Comparison of ENCODE assay signal across 9 mouse cellular contexts in genomic region chr1:36323746-36324448, GRCm38 (mm10). TPM values are rescaled to one million over a fixed set of nuclear protein-coding genes. Genes with fewer than 3 reads are reported as not detected.
DNase-seq lines count a peak whose midpoint lies in the region; ATAC-seq and TF ChIP-seq lines count a peak whose summit lies in the region.
"Had no signal": no experiment of that assay in that cellular context is flagged by ENCODE, and none has a peak within 500 bp of the region (broad histone marks: within the 10 kb centered on the region; RNA-seq: fewer than 3 reads in every experiment).

No protein-coding gene starts in this region.

- 0 out of 2 replicates have a peak, but pooled peaks have one; percentile 50 for ATAC-seq in cerebellum, adult (ENCODE audit: insufficient number of reproducible peaks, low FRiP score, low TSS enrichment)
- no peak for ATAC-seq in liver, embryonic 14.5 days (ENCODE audit: insufficient read depth)

- no peaks in the 10 kb centered on the region for H3K36me3 ChIP-seq in liver, embryonic 14.5 days (replicated peaks; ENCODE audit: control insufficient read depth, insufficient read depth, low read depth)
- H3K36me3 ChIP-seq: liver, embryonic 13.5 days had no signal

- no peaks in the 10 kb centered on the region for H3K27me3 ChIP-seq in liver, embryonic 14.5 days (ENCODE audit: control insufficient read depth, insufficient read depth, low read length)
- H3K27me3 ChIP-seq: liver, embryonic 13.5 days had no signal

- no peak for TF ChIP-seq EP300 in liver, embryonic 14.5 days (IDR thresholded peaks at IDR 0.05; ENCODE audit: low read depth)

- WGBS in liver, embryonic 14.5 days (ENCODE audit: insufficient replicate concordance) = 38% methylated on average over 8 of the region's 8 CpGs

- H3K9me3 ChIP-seq in liver, embryonic 14.5 days (ENCODE audit: control insufficient read depth, low read length) = no peaks in the 10 kb centered on the region
- H3K9me3 ChIP-seq: liver, embryonic 13.5 days had no signal

- H3K4me2 ChIP-seq in liver, embryonic 14.5 days (ENCODE audit: low read depth) = no peak overlapping the region
- H3K4me2 ChIP-seq: liver, embryonic 13.5 days had no signal

- no peaks in the 10 kb centered on the region for H3K4me1 ChIP-seq in liver, embryonic 14.5 days (replicated peaks; ENCODE audit: control insufficient read depth in 2 of 2, insufficient read depth in 2 of 2, low read length in 1 of 2)
- H3K4me1 ChIP-seq: liver, embryonic 13.5 days had no signal

- TF ChIP-seq CTCF in liver, embryonic 14.5 days (IDR thresholded peaks at IDR 0.05; ENCODE audit: low read depth) = peak; percentile 68

- H3K27ac ChIP-seq in liver, embryonic 14.5 days = no peak overlapping the region
- H3K27ac ChIP-seq: liver, embryonic 13.5 days had no signal

- no peak overlapping the region for H3K9ac ChIP-seq in liver, embryonic 14.5 days (replicated peaks)
- H3K9ac ChIP-seq: liver, embryonic 13.5 days had no signal

- no peak for DNase-seq in cerebellum, adult 9-11 months
- peak; percentile 86 for DNase-seq in 416B (ENCODE audit: low read depth)
- peak; percentile 32 for DNase-seq in brain, embryonic 18.5 days (ENCODE audit: low read depth, low spot score)
- peak; percentile 46 for DNase-seq in forelimb bud, embryonic 11.5 days (ENCODE audit: low read depth, low spot score)
- DNase-seq in kidney, adult 18-20 months = peak; percentile 49
- DNase-seq in liver, embryonic 14.5 days (ENCODE audit: low read depth in 3 of 3, low spot score in 3 of 3) = peak in 1 of 3 experiments; percentile 24
- peak; percentile 76 for DNase-seq in retina, embryonic 14.5 days (ENCODE audit: low spot score)
- DNase-seq: liver, embryonic 13.5 days had no signal

- no peak overlapping the region for H3K4me3 ChIP-seq in liver, embryonic 14.5 days (ENCODE audit: insufficient read depth in 1 of 2, low read depth in 2 of 2, low read length in 2 of 2)
- H3K4me3 ChIP-seq: liver, embryonic 13.5 days had no signal

RNA-seq across cellular contexts. Expression of gene Arid5a, which starts 16.4 kb away (rescaled TPM):
- polyA plus RNA-seq in liver, embryonic 14.5 days (2012; rRNA removed) = 0.67 and 1.1 TPM in 2 replicates
- 1.2 and 1.9 TPM in 2 replicates for polyA plus RNA-seq in liver, embryonic 14.5 days (2014; fragmentation: Nextera tagmentation; extraction: Ambion mirVana)

RNA-seq across cellular contexts. Expression of gene Kansl3, which starts 45.1 kb away (rescaled TPM):
- polyA plus RNA-seq in liver, embryonic 14.5 days (2012; rRNA removed) = 9.2 and 10.9 TPM in 2 replicates
- 7.2 and 8.6 TPM in 2 replicates for polyA plus RNA-seq in liver, embryonic 14.5 days (2014; fragmentation: Nextera tagmentation; extraction: Ambion mirVana)

RNA-seq across cellular contexts. Expression of gene Fer1l5, which starts 48.2 kb away (rescaled TPM):
- 0.02 and 0.03 TPM in 2 replicates for polyA plus RNA-seq in liver, embryonic 14.5 days (2012; rRNA removed)
- 0.13 and 0.15 TPM in 2 replicates for polyA plus RNA-seq in liver, embryonic 14.5 days (2014; fragmentation: Nextera tagmentation; extraction: Ambion mirVana)

RNA-seq across cellular contexts. Expression of gene Neurl3, which starts 49.4 kb away (rescaled TPM):
- 2.0 and 2.6 TPM in 2 replicates for polyA plus RNA-seq in liver, embryonic 14.5 days (2012; rRNA removed)
- 1.5 and 1.9 TPM in 2 replicates for polyA plus RNA-seq in liver, embryonic 14.5 days (2014; fragmentation: Nextera tagmentation; extraction: Ambion mirVana)
